Mouse (Mus musculus) testis, adult 2 months (tissue): Measurements from ENCODE around the gene Qpctl. TPM values are rescaled to one million over a fixed set of nuclear protein-coding genes. Genes with fewer than 3 reads are reported as not detected.
A peak's percentile ranks its signal among the peaks of the same experiment; 100 is the strongest.

Experiments
- H3K27ac ChIP-seq: fragments of 200-500 bp; 2 replicates; pipeline ENCODE4 v1.5.1; 2012; ENCODE audit warnings: low read depth, low read length; ENCODE audit not compliant: control insufficient read depth, insufficient read depth
- H3K27me3 ChIP-seq: fragments of 200-500 bp; 2 replicates; pipeline ENCODE4 v1.6.1; 2012; ENCODE audit warnings: mild to moderate bottlenecking, low read length, moderate library complexity; ENCODE audit not compliant: control insufficient read depth, insufficient read depth
- H3K36me3 ChIP-seq: fragments of 200-500 bp; 2 replicates; pipeline ENCODE4 v1.6.1; 2012; ENCODE audit warnings: mild to moderate bottlenecking, low read length; ENCODE audit not compliant: control insufficient read depth, insufficient read depth
- H3K4me1 ChIP-seq: fragments of 200-500 bp; 2 replicates; pipeline ENCODE4 v1.6.1; 2012; ENCODE audit warnings: low read length; ENCODE audit not compliant: control insufficient read depth, insufficient read depth
- H3K4me3 ChIP-seq: fragments of 200-500 bp; 2 replicates; pipeline ENCODE4 v1.5.1; 2012; ENCODE audit warnings: low read depth, mild to moderate bottlenecking, low read length, moderate library complexity, mixed read lengths; ENCODE audit not compliant: control insufficient read depth
- CTCF ChIP-seq: fragments of 200-500 bp; IDR thresholded peaks from 2 replicates; pipeline ENCODE4 v1.5.1; 2012; ENCODE audit warnings: low read depth, mild to moderate bottlenecking, inconsistent platforms, low read length, moderate library complexity; ENCODE audit not compliant: control insufficient read depth, insufficient read depth, insufficient replicate concordance
- POLR2A ChIP-seq: fragments of 200-500 bp; IDR thresholded peaks from 2 replicates; pipeline ENCODE4 v1.6.1; 2012; ENCODE audit warnings: low read depth, mild to moderate bottlenecking, inconsistent platforms, low read length, moderate library complexity; ENCODE audit not compliant: control insufficient read depth
- polyA plus RNA-seq: library from polyadenylated mRNA; depleted of rRNA; stranded (reverse); fragments of >200 nt; gene quantifications from 2 replicates; pipeline ENCODE4 v1.2.3, GENCODE M21; 2012

Gene Qpctl
- polyA plus RNA-seq, 1 experiment = 13.5 TPM

DNA sequence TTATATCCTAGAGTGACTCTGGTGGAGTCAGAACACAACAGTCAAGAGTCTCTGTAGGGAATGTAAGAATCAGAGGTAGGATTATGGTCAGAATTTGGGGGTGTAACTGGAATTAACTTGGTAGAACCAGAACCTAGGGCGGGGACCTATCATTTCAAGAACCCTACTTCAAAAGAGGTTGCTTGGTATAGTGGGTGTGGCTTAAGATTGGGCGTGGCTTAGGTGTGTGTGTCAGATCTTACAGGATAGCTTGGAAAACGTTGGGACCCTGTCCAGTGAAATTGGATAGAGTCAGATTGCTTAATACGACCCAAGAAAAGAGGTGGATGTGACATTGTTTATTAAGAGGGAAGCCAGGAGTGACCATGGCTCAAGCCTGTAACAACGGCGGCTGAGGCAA, 30.8 kb upstream of the Qpctl start:
- no peak for TF ChIP-seq CTCF
- TF ChIP-seq POLR2A = no peak

DNA sequence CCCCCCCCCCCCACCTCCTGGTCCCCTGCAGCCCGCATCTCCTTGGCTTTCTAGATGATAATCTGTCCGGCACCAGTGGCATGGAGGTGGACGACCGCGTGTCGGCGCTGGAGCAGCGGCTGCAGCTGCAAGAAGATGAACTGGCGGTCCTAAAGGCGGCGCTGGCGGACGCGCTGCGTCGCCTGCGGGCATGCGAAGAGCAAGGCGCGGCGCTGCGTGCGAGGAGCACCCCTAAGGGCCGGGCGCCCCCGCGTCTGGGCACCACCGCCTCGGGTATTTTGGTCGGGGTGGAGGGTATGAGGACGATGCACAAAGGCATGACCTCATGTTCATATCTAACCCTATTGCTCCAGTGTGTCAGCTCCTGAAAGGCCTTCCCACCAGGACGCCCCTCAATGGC, 30.1 kb upstream of the Qpctl start:
- H3K4me1 ChIP-seq = peaks cover 41% of the 10 kb centered on the region

More for the DNA sequence above, 30.8 kb upstream of the Qpctl start:
- Histone ChIP-seq H3K27me3 (peaks cover 7% of the 10 kb centered on the region), H3K4me1 (peaks cover 41% of the 10 kb centered on the region), H3K36me3 (no peaks in the 10 kb centered on the region), H3K27ac (no peak overlapping the region), H3K4me3 (peak overlapping the region; percentile 79)

DNA sequence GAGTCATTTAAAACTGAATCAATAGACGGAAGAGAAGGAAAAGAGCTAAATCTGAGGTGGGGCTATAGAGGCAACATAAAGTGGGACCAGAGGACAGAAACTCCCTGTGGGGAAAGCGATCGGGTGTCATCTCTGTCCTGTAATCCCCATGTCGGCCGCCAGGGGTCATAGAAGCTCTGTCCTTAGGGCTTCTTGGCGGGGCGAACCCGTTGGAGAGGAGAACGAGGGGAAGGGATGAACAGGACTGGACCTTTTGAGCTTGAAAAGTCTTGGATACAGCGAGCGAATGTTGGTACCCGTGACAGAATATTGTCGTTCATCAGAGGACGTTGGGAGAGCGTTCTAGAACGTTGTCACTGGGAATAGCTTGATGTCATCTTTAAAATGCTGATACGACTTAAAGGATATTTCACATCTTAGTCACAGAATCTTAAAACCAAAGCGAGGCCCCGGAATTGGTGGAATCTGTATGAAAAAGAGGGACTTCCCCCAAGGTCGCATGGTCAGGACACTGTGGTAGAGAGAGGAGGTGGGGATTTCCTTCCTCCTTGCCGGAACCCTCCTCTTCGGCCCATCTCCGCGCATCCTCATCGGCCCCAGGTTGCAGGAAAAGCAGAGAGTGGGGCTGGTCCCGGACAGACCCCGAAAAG, 29.5 kb upstream of the Qpctl start:
- Histone ChIP-seq H3K27ac (no peak overlapping the region), H3K4me3 (peak overlapping the region; percentile 84), H3K4me1 (peaks cover 41% of the 10 kb centered on the region), H3K27me3 (peaks cover 7% of the 10 kb centered on the region), H3K36me3 (no peaks in the 10 kb centered on the region)
- TF ChIP-seq CTCF = peak; percentile 76
- no peak for TF ChIP-seq POLR2A

More for the DNA sequence above, 30.1 kb upstream of the Qpctl start:
- Histone ChIP-seq H3K27ac (no peak overlapping the region), H3K27me3 (peaks cover 7% of the 10 kb centered on the region), H3K36me3 (no peaks in the 10 kb centered on the region), H3K4me3 (peak overlapping the region; percentile 79)
- TF ChIP-seq CTCF (peak; percentile 51; the same call in 1 of the 2 replicates), POLR2A (no peak)

DNA sequence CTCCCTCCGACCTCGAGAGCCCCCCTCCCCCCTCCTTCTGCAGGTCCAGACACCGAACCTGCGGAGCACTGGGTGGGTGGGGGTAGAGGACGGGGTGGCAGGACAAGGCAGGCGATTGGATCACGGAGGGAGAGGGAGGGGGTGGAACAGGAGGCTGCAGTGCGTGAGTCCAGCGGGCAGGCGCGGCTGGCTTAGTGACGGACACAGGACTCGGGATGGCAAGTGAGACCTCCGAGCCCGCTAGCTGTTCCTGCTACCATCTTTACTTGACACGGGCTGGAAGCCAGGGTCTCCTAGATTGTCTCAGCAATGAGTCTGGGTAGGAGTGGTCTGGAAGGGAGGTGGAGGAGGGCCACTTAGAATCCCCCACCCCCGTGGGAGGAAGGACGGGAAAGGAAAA, 28.9 kb upstream of the Qpctl start:
- no peak for TF ChIP-seq POLR2A
- Histone ChIP-seq H3K27ac (no peak overlapping the region), H3K4me1 (peaks cover 42% of the 10 kb centered on the region), H3K27me3 (peaks cover 7% of the 10 kb centered on the region), H3K4me3 (peak overlapping the region; percentile 84), H3K36me3 (no peaks in the 10 kb centered on the region)

DNA sequence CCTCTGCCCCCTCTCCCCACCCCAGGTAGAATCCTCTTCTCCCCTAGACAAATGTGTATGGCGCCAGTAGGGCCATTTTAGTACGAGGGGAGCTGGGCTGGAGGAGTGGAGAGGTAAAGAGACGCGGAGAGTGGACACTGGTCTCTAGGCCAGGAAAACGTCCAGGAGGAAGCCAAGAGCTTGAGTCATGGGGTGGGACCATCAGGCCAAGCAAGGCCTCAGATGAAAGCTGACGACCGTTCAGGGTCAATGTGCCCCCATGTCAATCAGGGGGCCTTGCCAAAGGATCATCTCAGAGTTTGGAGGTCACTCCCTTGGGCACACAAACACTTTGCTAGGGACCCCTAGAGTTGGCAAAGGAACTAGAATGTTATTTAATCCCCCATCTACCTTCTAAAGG, 28.1 kb upstream of the Qpctl start:
- Histone ChIP-seq H3K27me3 (peaks cover 7% of the 10 kb centered on the region), H3K36me3 (no peaks in the 10 kb centered on the region), H3K4me1 (peaks cover 49% of the 10 kb centered on the region), H3K27ac (no peak overlapping the region), H3K4me3 (peak overlapping the region; percentile 84)
- TF ChIP-seq CTCF (no peak), POLR2A (0 out of 2 replicates have a peak, but pooled peaks have one; percentile 8)

DNA sequence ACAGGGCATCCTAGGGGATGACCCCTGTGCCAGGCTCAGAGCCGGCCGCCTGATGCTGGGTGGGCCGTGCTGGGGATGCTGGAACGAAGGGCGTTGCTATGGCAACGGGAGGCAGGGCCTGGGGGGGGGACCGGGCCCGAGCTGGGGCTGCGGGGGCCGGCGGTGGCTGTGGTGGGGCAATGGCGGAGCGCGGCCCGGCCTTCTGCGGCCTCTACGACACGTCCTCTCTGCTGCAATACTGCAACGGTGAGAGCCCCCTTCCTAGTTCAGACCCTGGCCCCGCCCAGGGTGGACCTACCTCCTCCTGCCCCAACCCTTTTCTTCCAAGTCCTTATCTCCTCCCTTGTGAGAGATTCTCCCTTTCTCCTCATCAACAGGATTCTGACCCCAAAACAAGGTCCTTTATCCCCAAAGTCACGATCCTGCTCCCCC, 27.4 kb upstream of the Qpctl start:
- H3K4me1 ChIP-seq = peaks cover 51% of the 10 kb centered on the region
- TF ChIP-seq POLR2A (0 out of 2 replicates have a peak, but pooled peaks have one; percentile 5), CTCF (no peak)
- peaks cover 7% of the 10 kb centered on the region for H3K27me3 ChIP-seq
- no peaks in the 10 kb centered on the region for H3K36me3 ChIP-seq
- peak overlapping the region; percentile 84 for H3K4me3 ChIP-seq
- no peak overlapping the region for H3K27ac ChIP-seq

DNA sequence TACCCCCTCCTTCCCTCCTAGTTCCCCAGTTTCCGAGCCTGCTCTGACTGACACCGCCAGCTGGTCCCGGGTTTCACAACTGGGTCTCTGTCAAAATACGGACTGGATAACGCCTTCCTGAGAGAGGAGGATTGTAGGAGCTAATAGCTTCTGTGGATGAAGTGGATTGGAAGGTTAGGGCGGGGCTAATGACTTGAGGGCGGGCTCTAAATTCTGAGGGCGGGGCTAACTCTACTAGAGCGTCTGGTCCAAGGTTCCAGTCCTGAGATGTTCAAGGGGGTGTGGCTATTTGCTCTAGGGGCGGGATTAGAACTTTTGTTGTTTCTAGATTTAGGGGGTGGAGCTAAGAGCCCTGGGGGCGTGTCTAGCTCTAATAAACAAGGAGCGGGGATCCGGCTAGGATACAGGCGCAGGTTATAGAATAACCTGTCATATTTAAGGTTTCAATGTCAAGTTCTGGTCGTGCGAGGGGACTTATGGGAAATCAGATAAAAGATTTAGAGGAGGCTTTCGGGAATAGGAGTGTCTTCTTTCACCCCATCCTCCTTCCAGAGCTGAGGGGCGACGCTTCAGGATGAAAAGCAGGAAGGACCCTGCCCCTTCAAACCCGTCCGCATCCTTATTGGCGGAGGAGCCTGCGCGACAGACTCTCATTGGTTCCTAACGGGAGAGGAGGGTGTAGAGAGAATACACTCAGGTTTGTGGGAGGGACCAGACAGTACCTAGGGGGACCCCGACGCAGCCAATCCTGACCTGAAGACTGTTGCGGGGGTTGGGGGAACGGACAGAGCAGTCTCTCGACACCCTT, 26.8 kb upstream of the Qpctl start, which contains the start of gene Eml2:
Gene Eml2, plus strand, starts transcription at position 714 of the 808 bp plus-strand sequence.
- TF ChIP-seq POLR2A = no peak
- no peak for TF ChIP-seq CTCF
- Histone ChIP-seq H3K27ac (no peak within 1 kb of the TSS), H3K4me1 (peaks cover 46% of the 10 kb centered on the region), H3K27me3 (peaks cover 7% of the 10 kb centered on the region), H3K36me3 (no peaks in the 10 kb centered on the region), H3K4me3 (peak within 1 kb of the TSS; percentile 84)
